Mouse (Mus musculus) midbrain, embryonic 12.5 days (tissue): ENCODE measurements around the gene Diaph3. TPM values are rescaled to one million over a fixed set of nuclear protein-coding genes. Genes with fewer than 3 reads are reported as not detected.

Experiments
- ATAC-seq: fragments of 200-750 bp; cut with Nextera tagmentation; 2 replicates; pipeline ENCODE4 v1.8.0; 2017; ENCODE audit warnings: low read depth, moderate TSS enrichment, moderate library complexity; ENCODE audit not compliant: low FRiP score
- H3K27ac ChIP-seq: fragments of 300-500 bp; sonication (generic); replicated peaks from 2 replicates; pipeline ENCODE4 v1.5.1; 2016; ENCODE audit warnings: mild to moderate bottlenecking
- H3K27me3 ChIP-seq: fragments of 300-500 bp; sonication (generic); 2 replicates; pipeline ENCODE4 v1.6.1; 2016; ENCODE audit warnings: mild to moderate bottlenecking
- H3K36me3 ChIP-seq: fragments of 300-500 bp; sonication (generic); 2 replicates; pipeline ENCODE4 v1.6.1; 2016
- H3K4me1 ChIP-seq: fragments of 300-500 bp; sonication (generic); 2 replicates; pipeline ENCODE4 v1.6.1; 2016
- H3K4me2 ChIP-seq: fragments of 300-500 bp; sonication (generic); replicated peaks from 2 replicates; pipeline ENCODE4 v1.6.1; 2016; ENCODE audit warnings: mild to moderate bottlenecking, moderate library complexity
- H3K4me3 ChIP-seq: fragments of 300-500 bp; sonication (generic); 2 replicates; pipeline ENCODE4 v1.5.1; 2016; ENCODE audit warnings: mild to moderate bottlenecking
- H3K9ac ChIP-seq: fragments of 300-500 bp; sonication (generic); replicated peaks from 2 replicates; pipeline ENCODE4 v1.6.1; 2016; ENCODE audit warnings: mild to moderate bottlenecking, moderate library complexity
- H3K9me3 ChIP-seq: fragments of 300-500 bp; sonication (generic); 2 replicates; pipeline ENCODE4 v1.6.1; 2016; ENCODE audit warnings: mild to moderate bottlenecking
- WGBS: fragments of 180-500 bp; shearing (Covaris S2); methylation state at CpG from one replicate; pipeline ENCODE4 v1.1.7; 2016; 5-methylcytosine and 5-hydroxymethylcytosine counted together
- polyA plus RNA-seq: library from polyadenylated mRNA; unstranded; fragments of >200 nt; fragmentation: Nextera tagmentation; extraction: Ambion mirVana; gene quantifications from 2 replicates; pipeline ENCODE4 v1.2.1, GENCODE M21; 2016

Gene Diaph3
- polyA plus RNA-seq, 1 experiment from 2014 or later = 10.2 TPM

GRCm38 (mm10) chr14:86662846-86663245 is 478.2 kb downstream of the Diaph3 start:
- no peaks in the 10 kb centered on the region for H3K36me3 ChIP-seq
- no peak overlapping the region for H3K4me2 ChIP-seq
- no peak overlapping the region for H3K27ac ChIP-seq
- H3K27me3 ChIP-seq = no peaks in the 10 kb centered on the region
- WGBS = 91% methylated on average over 4 of the region's 4 CpGs
- ATAC-seq = no peak
- no peaks in the 10 kb centered on the region for H3K9me3 ChIP-seq
- H3K9ac ChIP-seq = no peak overlapping the region
- H3K4me3 ChIP-seq = no peak overlapping the region
- no peaks in the 10 kb centered on the region for H3K4me1 ChIP-seq

DNA sequence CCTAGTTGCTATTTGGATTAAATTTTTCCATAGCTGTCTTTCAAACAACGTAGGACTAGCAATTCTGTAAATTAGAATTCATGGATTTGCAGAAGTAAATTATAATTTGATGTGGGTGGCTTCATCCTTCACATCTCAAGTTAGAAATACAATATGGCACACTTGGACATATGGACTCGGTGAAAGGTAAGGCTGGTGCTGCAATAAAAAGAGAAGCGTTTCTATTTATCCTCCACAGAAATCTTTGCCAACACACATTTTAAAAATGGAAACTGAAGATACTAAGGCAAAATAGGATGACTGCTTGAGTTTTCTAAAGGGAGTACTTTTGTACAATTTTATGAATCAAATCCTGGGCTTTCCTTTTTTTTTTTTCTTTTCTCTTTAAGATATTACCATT is 480.5 kb downstream of the Diaph3 start:
- no peak overlapping the region for H3K4me2 ChIP-seq
- H3K4me1 ChIP-seq = no peaks in the 10 kb centered on the region
- no peak overlapping the region for H3K9ac ChIP-seq
- H3K4me3 ChIP-seq = no peak overlapping the region
- ATAC-seq = no peak
- no peaks in the 10 kb centered on the region for H3K9me3 ChIP-seq
- H3K36me3 ChIP-seq = no peaks in the 10 kb centered on the region
- WGBS = 95% methylated on average over 3 of the region's 3 CpGs
- H3K27ac ChIP-seq = no peak overlapping the region
- no peaks in the 10 kb centered on the region for H3K27me3 ChIP-seq

DNA sequence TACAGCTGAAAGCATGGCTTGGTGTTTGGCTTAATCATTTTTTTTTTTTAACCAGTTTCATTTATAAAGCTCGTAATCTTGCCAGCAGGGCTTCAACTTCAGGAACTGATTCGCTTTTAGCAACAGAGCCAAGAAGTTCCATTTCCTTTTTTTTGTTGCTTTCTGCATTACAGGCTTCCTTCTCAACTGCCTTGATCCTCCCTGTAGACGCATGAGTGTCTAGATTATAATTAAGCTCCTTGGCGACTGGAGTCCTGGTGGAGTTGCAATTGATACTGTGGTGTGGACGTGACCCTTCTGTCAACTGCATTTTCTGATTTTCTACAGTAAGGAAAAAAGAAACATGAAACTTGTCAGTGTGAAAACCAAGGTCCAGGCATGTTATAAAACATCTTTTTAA is 484.8 kb downstream of the Diaph3 start:
- Histone ChIP-seq H3K36me3 (no peaks in the 10 kb centered on the region), H3K9me3 (no peaks in the 10 kb centered on the region), H3K27ac (no peak overlapping the region), H3K27me3 (no peaks in the 10 kb centered on the region), H3K4me2 (no peak overlapping the region), H3K4me3 (no peak overlapping the region), H3K9ac (no peak overlapping the region), H3K4me1 (no peaks in the 10 kb centered on the region)
- no peak for ATAC-seq
- WGBS = 78% methylated on average over 5 of the region's 5 CpGs

DNA sequence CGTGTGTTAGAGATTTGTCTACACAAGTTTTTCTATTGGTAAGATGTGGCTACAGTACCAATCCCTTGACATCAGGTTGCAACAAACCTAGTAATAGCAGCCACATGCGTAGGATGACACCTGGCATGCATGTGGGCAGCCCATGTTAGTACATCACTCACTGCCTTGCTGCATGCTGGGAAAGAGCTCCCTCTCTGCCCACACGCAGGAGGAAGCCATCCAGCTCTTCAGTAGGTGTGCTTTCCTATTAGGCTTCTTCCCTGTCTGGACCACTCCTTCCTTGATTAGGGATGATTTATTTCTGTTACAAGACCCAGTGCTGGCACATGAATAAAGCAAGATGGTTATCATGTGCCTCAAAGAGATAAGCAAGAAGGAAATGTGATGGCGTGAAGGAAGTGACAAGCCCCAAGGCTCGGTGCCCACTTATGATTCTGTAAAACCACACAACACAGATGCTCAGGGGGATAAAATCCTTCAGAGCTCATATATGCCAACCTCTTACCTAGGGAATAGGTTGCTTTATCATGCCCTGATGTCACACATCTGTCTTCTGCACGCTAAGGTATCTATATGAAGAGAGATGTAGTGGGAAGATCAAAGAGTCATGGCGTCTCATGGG is 494.4 kb downstream of the Diaph3 start:
- H3K4me1 ChIP-seq = no peaks in the 10 kb centered on the region
- no peak overlapping the region for H3K9ac ChIP-seq
- H3K27ac ChIP-seq = no peak overlapping the region
- peaks cover 4% of the 10 kb centered on the region; the same call in 1 of the 2 replicates for H3K27me3 ChIP-seq
- no peak for ATAC-seq
- H3K4me2 ChIP-seq = no peak overlapping the region
- no peak overlapping the region for H3K4me3 ChIP-seq
- no peaks in the 10 kb centered on the region for H3K9me3 ChIP-seq
- H3K36me3 ChIP-seq = no peaks in the 10 kb centered on the region
- 91% methylated on average over 7 of the region's 7 CpGs for WGBS

DNA sequence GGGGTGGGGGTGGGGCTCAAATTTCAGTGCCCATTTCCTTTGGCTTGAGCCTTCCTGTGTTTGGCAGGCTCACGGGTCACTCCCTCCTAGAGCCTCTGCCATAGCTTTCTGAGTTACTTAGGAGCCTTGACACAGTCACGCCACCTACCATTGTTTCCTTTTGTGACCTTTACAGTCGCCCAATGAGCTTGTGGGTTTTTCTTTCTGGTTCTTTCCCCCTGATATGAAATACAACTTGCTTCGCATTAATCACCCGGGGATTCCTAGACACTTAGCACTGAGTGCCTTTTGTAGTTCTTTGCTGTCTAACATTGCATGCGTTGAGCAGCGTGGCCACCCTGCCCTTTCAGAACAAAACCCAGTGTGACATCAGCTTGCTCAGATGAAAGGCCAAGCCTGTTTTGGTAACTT is 498.2 kb downstream of the Diaph3 start:
- H3K9me3 ChIP-seq = no peaks in the 10 kb centered on the region
- H3K4me1 ChIP-seq = peaks cover 3% of the 10 kb centered on the region; the same call in 1 of the 2 replicates
- no peak overlapping the region for H3K9ac ChIP-seq
- 40% methylated on average over 7 of the region's 7 CpGs for WGBS
- H3K36me3 ChIP-seq = no peaks in the 10 kb centered on the region
- no peak overlapping the region for H3K4me3 ChIP-seq
- no peak overlapping the region for H3K4me2 ChIP-seq
- no peak overlapping the region for H3K27ac ChIP-seq
- ATAC-seq = peak; percentile 72
- peaks cover 10% of the 10 kb centered on the region for H3K27me3 ChIP-seq

GRCm38 (mm10) chr14:86641839-86642238 is 499.2 kb downstream of the Diaph3 start:
- Histone ChIP-seq H3K9ac (no peak overlapping the region), H3K4me3 (no peak overlapping the region), H3K9me3 (no peaks in the 10 kb centered on the region), H3K27me3 (peaks cover 10% of the 10 kb centered on the region), H3K36me3 (no peaks in the 10 kb centered on the region), H3K4me2 (no peak overlapping the region), H3K4me1 (peaks cover 3% of the 10 kb centered on the region; the same call in 1 of the 2 replicates), H3K27ac (no peak overlapping the region)
- 91% methylated on average over 3 of the region's 3 CpGs for WGBS
- ATAC-seq = no peak

GRCm38 (mm10) chr14:86640086-86640485 is 500.9 kb downstream of the Diaph3 start:
- ATAC-seq = no peak
- Histone ChIP-seq H3K27ac (no peak overlapping the region), H3K36me3 (no peaks in the 10 kb centered on the region), H3K27me3 (peaks cover 10% of the 10 kb centered on the region), H3K4me1 (peaks cover 3% of the 10 kb centered on the region; the same call in 1 of the 2 replicates), H3K4me2 (no peak overlapping the region), H3K9ac (no peak overlapping the region), H3K4me3 (no peak overlapping the region), H3K9me3 (no peaks in the 10 kb centered on the region)
- WGBS = 44% methylated on average over 5 of the region's 5 CpGs

DNA sequence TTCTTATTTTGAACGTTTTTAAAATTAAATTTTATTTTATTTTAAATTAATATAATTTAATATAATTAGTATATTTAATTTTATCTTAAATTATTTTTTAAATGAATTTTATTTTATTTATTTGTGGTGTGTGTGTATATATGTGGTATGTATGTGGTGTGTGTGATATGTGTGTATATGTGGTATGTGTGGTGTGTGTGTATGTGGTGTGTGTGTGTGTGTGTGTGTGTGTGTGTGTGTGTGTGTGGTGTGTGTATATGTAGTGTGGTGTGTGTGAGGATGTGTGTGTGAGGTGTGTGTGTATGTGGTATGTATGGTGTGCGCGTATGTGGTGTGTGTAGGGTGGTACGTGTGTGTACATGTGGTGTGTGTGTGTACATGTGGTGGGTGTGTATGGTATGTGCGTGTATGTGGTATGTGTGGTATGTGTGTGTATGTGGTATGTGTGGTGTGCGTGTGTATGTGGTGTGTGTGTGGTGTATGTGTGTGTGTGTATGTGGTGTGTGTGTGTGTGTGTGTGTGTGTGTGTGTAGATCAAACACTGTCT is 505.4 kb downstream of the Diaph3 start:
- Histone ChIP-seq H3K36me3 (no peaks in the 10 kb centered on the region), H3K4me2 (no peak overlapping the region), H3K9ac (no peak overlapping the region), H3K27ac (no peak overlapping the region), H3K9me3 (no peaks in the 10 kb centered on the region), H3K4me3 (no peak overlapping the region), H3K4me1 (no peaks in the 10 kb centered on the region), H3K27me3 (peaks cover 6% of the 10 kb centered on the region; the same call in 1 of the 2 replicates)
- 28% methylated on average over 6 of the region's 6 CpGs for WGBS
- peak; percentile 63 for ATAC-seq

DNA sequence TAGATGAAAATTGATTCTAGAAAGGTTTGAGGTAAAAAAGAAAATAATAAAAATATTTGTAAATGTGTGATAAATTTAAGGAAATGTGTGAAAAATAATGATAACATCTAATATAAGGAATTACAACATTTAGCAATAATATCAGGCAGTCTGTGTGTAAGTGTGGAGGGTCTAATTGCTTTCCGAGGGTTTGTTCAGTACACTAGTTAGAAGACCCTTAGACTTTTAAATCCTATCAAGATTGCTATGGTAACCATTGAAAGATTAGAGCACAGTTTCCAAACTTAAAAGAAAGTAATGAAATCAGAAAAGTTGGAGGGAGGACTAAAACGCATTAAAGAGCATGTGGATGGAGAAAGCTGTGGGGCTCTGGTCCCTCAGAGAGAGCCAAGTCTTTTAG is 506.0 kb downstream of the Diaph3 start:
- Histone ChIP-seq H3K4me3 (no peak overlapping the region), H3K36me3 (no peaks in the 10 kb centered on the region), H3K9me3 (no peaks in the 10 kb centered on the region), H3K27ac (no peak overlapping the region), H3K27me3 (peaks cover 5% of the 10 kb centered on the region; the same call in 1 of the 2 replicates), H3K9ac (no peak overlapping the region), H3K4me1 (no peaks in the 10 kb centered on the region), H3K4me2 (no peak overlapping the region)
- peak; percentile 60; the same call in 1 of the 2 replicates for ATAC-seq
- WGBS = 19% methylated on average over 2 of the region's 2 CpGs

GRCm38 (mm10) chr14:86633799-86634198 is 507.2 kb downstream of the Diaph3 start:
- H3K27me3 ChIP-seq = no peaks in the 10 kb centered on the region; the same call in 1 of the 2 replicates
- no peaks in the 10 kb centered on the region for H3K4me1 ChIP-seq
- H3K27ac ChIP-seq = no peak overlapping the region
- H3K36me3 ChIP-seq = no peaks in the 10 kb centered on the region
- no peaks in the 10 kb centered on the region for H3K9me3 ChIP-seq
- WGBS = 41% methylated on average over 5 of the region's 5 CpGs
- no peak overlapping the region for H3K4me3 ChIP-seq
- no peak overlapping the region for H3K4me2 ChIP-seq
- no peak overlapping the region for H3K9ac ChIP-seq
- no peak for ATAC-seq

GRCm38 (mm10) chr14:86624816-86625425 is 516.1 kb downstream of the Diaph3 start:
- no peak for ATAC-seq
- Histone ChIP-seq H3K9ac (no peak overlapping the region), H3K36me3 (no peaks in the 10 kb centered on the region), H3K27ac (no peak overlapping the region), H3K9me3 (no peaks in the 10 kb centered on the region), H3K4me1 (no peaks in the 10 kb centered on the region), H3K4me2 (no peak overlapping the region), H3K27me3 (no peaks in the 10 kb centered on the region), H3K4me3 (no peak overlapping the region)
- 92% methylated on average over 5 of the region's 5 CpGs for whole genome bisulfite sequencing

GRCm38 (mm10) chr14:86619637-86620036 is 521.4 kb downstream of the Diaph3 start:
- Histone ChIP-seq H3K4me1 (no peaks in the 10 kb centered on the region), H3K27ac (no peak overlapping the region), H3K4me3 (no peak overlapping the region), H3K4me2 (no peak overlapping the region), H3K36me3 (no peaks in the 10 kb centered on the region), H3K9ac (no peak overlapping the region), H3K27me3 (no peaks in the 10 kb centered on the region), H3K9me3 (no peaks in the 10 kb centered on the region)
- 69% methylated on average over 5 of the region's 5 CpGs for WGBS
- ATAC-seq = no peak
